Mouse (Mus musculus) hindbrain, embryonic 12.5 days (tissue): ENCODE measurements around the gene Pde4b. TPM values are rescaled to one million over a fixed set of nuclear protein-coding genes. Genes with fewer than 3 reads are reported as not detected.

Experiments
- ATAC-seq: fragments of 200-750 bp; cut with Nextera tagmentation; 2 replicates; pipeline ENCODE4 v1.8.0; 2017; ENCODE audit warnings: moderate TSS enrichment; ENCODE audit not compliant: low FRiP score
- H3K27ac ChIP-seq: fragments of 300-500 bp; sonication (generic); 2 replicates; pipeline ENCODE4 v1.5.1; 2016; ENCODE audit warnings: mild to moderate bottlenecking
- H3K27me3 ChIP-seq: fragments of 300-500 bp; sonication (generic); 2 replicates; pipeline ENCODE4 v1.6.1; 2016; ENCODE audit warnings: mild to moderate bottlenecking
- H3K36me3 ChIP-seq: fragments of 300-500 bp; sonication (generic); 2 replicates; pipeline ENCODE4 v1.6.1; 2016; ENCODE audit warnings: mild to moderate bottlenecking
- H3K4me1 ChIP-seq: fragments of 300-500 bp; sonication (generic); 2 replicates; pipeline ENCODE4 v1.6.1; 2016
- H3K4me2 ChIP-seq: fragments of 300-500 bp; sonication (generic); replicated peaks from 2 replicates; pipeline ENCODE4 v1.6.1; 2016; ENCODE audit warnings: mild to moderate bottlenecking
- H3K4me3 ChIP-seq: fragments of 300-500 bp; sonication (generic); 2 replicates; pipeline ENCODE4 v1.5.1; 2016; ENCODE audit warnings: mild to moderate bottlenecking
- H3K9ac ChIP-seq: fragments of 300-500 bp; sonication (generic); 2 replicates; pipeline ENCODE4 v1.6.1; 2016; ENCODE audit warnings: mild to moderate bottlenecking, moderate library complexity
- H3K9me3 ChIP-seq: fragments of 300-500 bp; sonication (generic); replicated peaks from 2 replicates; pipeline ENCODE4 v1.6.1; 2016; ENCODE audit warnings: mild to moderate bottlenecking
- WGBS: fragments of 180-500 bp; shearing (Covaris S2); methylation state at CpG from one replicate; pipeline ENCODE4 v1.1.7; 2016; 5-methylcytosine and 5-hydroxymethylcytosine counted together
- polyA plus RNA-seq: library from polyadenylated mRNA; unstranded; fragments of >200 nt; fragmentation: Nextera tagmentation; extraction: Ambion mirVana; gene quantifications from 2 replicates; pipeline ENCODE4 v1.2.1, GENCODE M21; 2016

Gene Pde4b
- polyA plus RNA-seq, 1 experiment from 2014 or later = 12.5 TPM

- no peaks in the 10 kb centered on the region for H3K36me3 ChIP-seq
- H3K27ac ChIP-seq = no peak overlapping the region
- H3K9ac ChIP-seq = no peak overlapping the region
- WGBS = 75% methylated on average over 4 of the region's 4 CpGs
- no peak overlapping the region for H3K4me2 ChIP-seq
- no peaks in the 10 kb centered on the region for H3K9me3 ChIP-seq
- ATAC-seq = no peak
- no peaks in the 10 kb centered on the region for H3K27me3 ChIP-seq
- no peaks in the 10 kb centered on the region for H3K4me1 ChIP-seq
- H3K4me3 ChIP-seq = no peak overlapping the region
Observed at GRCm38 (mm10) chr4:102429730-102430341, 342.5 kb downstream of the Pde4b start.

GRCm38 (mm10) chr4:102432040-102432782 lies 344.9 kb downstream of the Pde4b start:
- no peak for ATAC-seq
- no peaks in the 10 kb centered on the region for H3K9me3 ChIP-seq
- H3K36me3 ChIP-seq = no peaks in the 10 kb centered on the region
- WGBS = 58% methylated on average over 9 of the region's 9 CpGs
- no peaks in the 10 kb centered on the region for H3K4me1 ChIP-seq
- H3K9ac ChIP-seq = no peak overlapping the region
- H3K27me3 ChIP-seq = no peaks in the 10 kb centered on the region
- no peak overlapping the region for H3K4me3 ChIP-seq
- no peak overlapping the region for H3K4me2 ChIP-seq
- no peak overlapping the region for H3K27ac ChIP-seq

DNA sequence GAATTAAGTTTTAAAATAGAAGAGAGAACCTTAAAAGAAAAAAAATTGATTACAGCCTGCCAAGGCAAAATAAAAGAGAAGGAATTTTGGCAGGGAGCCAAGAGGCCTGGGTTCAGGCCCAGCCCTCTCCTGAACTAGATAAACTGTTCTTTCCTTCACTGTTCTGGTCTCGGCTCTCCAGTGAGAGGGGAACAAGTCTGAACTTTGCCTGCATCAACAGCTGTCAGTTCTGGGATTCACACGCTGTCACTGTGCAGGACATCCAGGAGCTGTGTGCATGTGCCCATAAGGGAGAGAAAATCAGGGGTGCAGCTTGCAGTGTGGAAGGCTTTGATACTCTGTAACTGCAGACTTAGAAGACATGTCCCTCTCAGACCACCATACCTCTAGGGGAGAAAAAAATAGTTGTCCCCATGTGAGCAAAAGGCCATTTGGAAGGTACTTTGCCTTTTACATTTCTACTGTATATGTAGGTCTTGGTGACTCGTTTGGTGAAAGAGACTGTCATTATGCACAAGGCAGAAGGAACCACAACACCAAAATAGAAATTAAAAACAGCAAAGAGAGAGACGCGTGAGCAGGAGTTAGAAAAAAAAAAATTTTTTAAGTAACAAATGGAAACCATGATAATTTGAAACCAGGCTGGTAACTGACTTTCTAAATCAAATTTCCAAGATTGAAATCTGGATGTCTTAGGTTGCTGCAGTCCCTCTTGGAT lies 352.2 kb downstream of the Pde4b start:
- no peak overlapping the region for H3K4me2 ChIP-seq
- WGBS = 63% methylated on average over 5 of the region's 5 CpGs
- H3K4me3 ChIP-seq = no peak overlapping the region
- ATAC-seq = no peak
- H3K27me3 ChIP-seq = no peaks in the 10 kb centered on the region
- no peak overlapping the region for H3K9ac ChIP-seq
- H3K27ac ChIP-seq = no peak overlapping the region
- H3K4me1 ChIP-seq = 0 out of 2 replicates have a peak, but pooled peaks cover 4% of the 10 kb centered on the region
- H3K36me3 ChIP-seq = no peaks in the 10 kb centered on the region
- no peaks in the 10 kb centered on the region for H3K9me3 ChIP-seq

GRCm38 (mm10) chr4:102440119-102440481 lies 352.8 kb downstream of the Pde4b start:
- no peak overlapping the region for H3K4me3 ChIP-seq
- no peak for ATAC-seq
- H3K36me3 ChIP-seq = no peaks in the 10 kb centered on the region
- WGBS = 78% methylated on average over 4 of the region's 4 CpGs
- H3K27me3 ChIP-seq = no peaks in the 10 kb centered on the region
- no peak overlapping the region for H3K4me2 ChIP-seq
- no peak overlapping the region for H3K27ac ChIP-seq
- 0 out of 2 replicates have a peak, but pooled peaks cover 4% of the 10 kb centered on the region for H3K4me1 ChIP-seq
- H3K9me3 ChIP-seq = no peaks in the 10 kb centered on the region
- no peak overlapping the region for H3K9ac ChIP-seq

DNA sequence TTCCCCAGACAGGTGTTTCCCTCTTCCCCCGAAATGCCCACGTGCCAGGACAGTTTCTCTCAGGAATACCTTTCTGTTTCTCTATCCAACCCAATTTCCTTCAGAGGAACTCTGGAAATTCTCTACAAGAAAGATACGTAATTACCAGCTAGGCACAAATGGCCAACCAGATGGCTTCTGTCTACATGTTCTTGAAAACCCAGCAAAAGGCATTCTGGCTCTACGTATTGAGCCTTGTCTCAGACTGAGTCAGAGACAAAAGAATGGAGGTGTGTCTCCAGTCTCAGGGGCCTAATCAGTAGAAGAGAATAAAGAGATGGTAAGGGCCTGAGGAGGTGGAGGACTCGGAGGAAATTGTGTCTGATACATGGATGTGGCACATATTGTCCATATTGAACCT lies 356.2 kb downstream of the Pde4b start:
- H3K9ac ChIP-seq = no peak overlapping the region
- 75% methylated on average over 5 of the region's 5 CpGs for WGBS

GRCm38 (mm10) chr4:102444501-102444900 lies 357.2 kb downstream of the Pde4b start:
- Histone ChIP-seq H3K27me3 (no peaks in the 10 kb centered on the region), H3K4me1 (0 out of 2 replicates have a peak, but pooled peaks cover 2% of the 10 kb centered on the region), H3K27ac (no peak overlapping the region), H3K9ac (no peak overlapping the region), H3K36me3 (no peaks in the 10 kb centered on the region), H3K9me3 (no peaks in the 10 kb centered on the region), H3K4me2 (no peak overlapping the region), H3K4me3 (no peak overlapping the region)
- 60% methylated on average over 3 of the region's 3 CpGs for WGBS
- ATAC-seq = no peak

More for the DNA sequence above, 356.2 kb downstream of the Pde4b start:
- Histone ChIP-seq H3K27ac (no peak overlapping the region), H3K4me1 (0 out of 2 replicates have a peak, but pooled peaks cover 4% of the 10 kb centered on the region), H3K36me3 (no peaks in the 10 kb centered on the region), H3K4me3 (no peak overlapping the region), H3K4me2 (no peak overlapping the region), H3K9me3 (no peaks in the 10 kb centered on the region), H3K27me3 (no peaks in the 10 kb centered on the region)
- no peak for ATAC-seq

- no peaks in the 10 kb centered on the region for H3K36me3 ChIP-seq
- ATAC-seq = no peak
- no peaks in the 10 kb centered on the region for H3K4me1 ChIP-seq
- 80% methylated on average over 8 of the region's 8 CpGs for WGBS
- no peak overlapping the region for H3K9ac ChIP-seq
- H3K4me2 ChIP-seq = no peak overlapping the region
- H3K27ac ChIP-seq = no peak overlapping the region
- H3K27me3 ChIP-seq = no peaks in the 10 kb centered on the region
- no peaks in the 10 kb centered on the region for H3K9me3 ChIP-seq
- no peak overlapping the region for H3K4me3 ChIP-seq
Observed at GRCm38 (mm10) chr4:102446160-102446945, 359.0 kb downstream of the Pde4b start.

- H3K4me1 ChIP-seq = no peaks in the 10 kb centered on the region
- no peak for ATAC-seq
- 72% methylated on average over 3 of the region's 3 CpGs for WGBS
Observed at GRCm38 (mm10) chr4:102456426-102456825, 369.1 kb downstream of the Pde4b start.

GRCm38 (mm10) chr4:102459216-102459999 lies 372.1 kb downstream of the Pde4b start:
- H3K9ac ChIP-seq = no peak overlapping the region
- no peaks in the 10 kb centered on the region for H3K27me3 ChIP-seq
- WGBS = 67% methylated on average over 5 of the region's 5 CpGs
- no peak for ATAC-seq
- no peak overlapping the region for H3K27ac ChIP-seq
- no peaks in the 10 kb centered on the region for H3K9me3 ChIP-seq
- H3K4me1 ChIP-seq = no peaks in the 10 kb centered on the region
- H3K4me2 ChIP-seq = no peak overlapping the region
- H3K4me3 ChIP-seq = no peak overlapping the region
- H3K36me3 ChIP-seq = no peaks in the 10 kb centered on the region

More at GRCm38 (mm10) chr4:102456426-102456825, 369.1 kb downstream of the Pde4b start:
- Histone ChIP-seq H3K36me3 (no peaks in the 10 kb centered on the region), H3K4me3 (no peak overlapping the region), H3K4me2 (no peak overlapping the region), H3K27ac (no peak overlapping the region), H3K9me3 (no peaks in the 10 kb centered on the region), H3K27me3 (no peaks in the 10 kb centered on the region), H3K9ac (no peak overlapping the region)

GRCm38 (mm10) chr4:102478104-102478503 lies 390.8 kb downstream of the Pde4b start:
- Histone ChIP-seq H3K4me3 (no peak overlapping the region), H3K27me3 (no peaks in the 10 kb centered on the region), H3K4me1 (no peaks in the 10 kb centered on the region; the same call in 1 of the 2 replicates), H3K27ac (no peak overlapping the region), H3K9ac (no peak overlapping the region), H3K9me3 (no peaks in the 10 kb centered on the region), H3K4me2 (no peak overlapping the region), H3K36me3 (no peaks in the 10 kb centered on the region)
- WGBS = 42% methylated on average over 3 of the region's 3 CpGs
- ATAC-seq = no peak

DNA sequence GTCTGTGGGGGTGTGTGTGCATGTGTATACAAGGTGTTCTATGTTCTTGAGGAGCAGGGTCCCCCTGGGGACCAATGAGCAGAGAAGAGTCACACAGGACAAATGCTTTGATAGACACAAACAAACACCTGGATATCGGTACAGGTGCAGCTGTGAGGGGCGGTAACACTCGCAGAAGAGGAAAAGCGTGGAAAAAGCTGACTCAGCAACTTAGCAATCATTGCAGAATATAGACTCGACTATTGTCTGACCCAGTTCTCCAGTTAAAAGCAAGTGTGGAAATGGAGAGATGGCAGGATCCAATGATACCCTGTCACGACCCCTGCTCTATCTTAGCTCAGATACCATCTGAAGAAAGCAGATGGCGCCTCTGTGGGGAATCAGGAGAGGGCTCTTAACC lies 391.5 kb downstream of the Pde4b start:
- WGBS = 88% methylated on average over 7 of the region's 7 CpGs
- Histone ChIP-seq H3K4me3 (no peak overlapping the region), H3K27ac (no peak overlapping the region), H3K4me2 (no peak overlapping the region), H3K9ac (no peak overlapping the region), H3K36me3 (no peaks in the 10 kb centered on the region), H3K27me3 (no peaks in the 10 kb centered on the region), H3K9me3 (no peaks in the 10 kb centered on the region), H3K4me1 (peaks cover 3% of the 10 kb centered on the region)
- no peak for ATAC-seq
